Mouse (Mus musculus): Measurements from ENCODE around the gene Robo2.

The Robo2 gene

GRCm38 (mm10) chr16:73957675-73958523, 453.7 kb downstream of the Robo2 start:
- in situ Hi-C loops (cut with MboI, MseI): no loop called here

GRCm38 (mm10) chr16:73946171-73946570, 465.5 kb downstream of the Robo2 start:
- in situ Hi-C loops (cut with MboI, MseI): no loop called here

GRCm38 (mm10) chr16:73940211-73940541, 471.4 kb downstream of the Robo2 start:
- in situ Hi-C loops (cut with MboI, MseI): no loop called here

GRCm38 (mm10) chr16:73939423-73940210, 472.0 kb downstream of the Robo2 start:
- in situ Hi-C loops (cut with MboI, MseI): no loop called here

GRCm38 (mm10) chr16:73930323-73930722, 481.3 kb downstream of the Robo2 start:
- in situ Hi-C loops (cut with MboI, MseI): no loop called here

GRCm38 (mm10) chr16:73927481-73927880, 484.1 kb downstream of the Robo2 start:
- in situ Hi-C loops (cut with MboI, MseI): no loop called here

GRCm38 (mm10) chr16:73915425-73915824, 496.2 kb downstream of the Robo2 start:
- in situ Hi-C loops (cut with MboI, MseI): no loop called here

- in situ Hi-C loops (cut with MboI, MseI): no loop called here
These were observed 496.7 kb downstream of the Robo2 start for GRCm38 (mm10) chr16:73914936-73915335.

- in situ Hi-C loops (cut with MboI, MseI): no loop called here
These were observed 503.1 kb downstream of the Robo2 start for GRCm38 (mm10) chr16:73908504-73908903.

GRCm38 (mm10) chr16:73896856-73897255, 514.8 kb downstream of the Robo2 start:
- in situ Hi-C loops (cut with MboI, MseI): no loop called here

GRCm38 (mm10) chr16:73881911-73882310, 529.7 kb downstream of the Robo2 start:
- in situ Hi-C loops (cut with MboI, MseI): no loop called here

- in situ Hi-C loops (cut with MboI, MseI): no loop called here
These were observed 533.7 kb downstream of the Robo2 start for GRCm38 (mm10) chr16:73877973-73878372.

GRCm38 (mm10) chr16:73874991-73875390, 536.6 kb downstream of the Robo2 start:
- in situ Hi-C loops (cut with MboI, MseI): no loop called here

GRCm38 (mm10) chr16:73873828-73874558, 537.6 kb downstream of the Robo2 start:
- in situ Hi-C loops (cut with MboI, MseI): no loop called here

- in situ Hi-C loops (cut with MboI, MseI): no loop called here
These were observed 541.3 kb downstream of the Robo2 start for GRCm38 (mm10) chr16:73870296-73870695.

- in situ Hi-C loops (cut with MboI, MseI): no loop called here
These were observed 542.0 kb downstream of the Robo2 start for GRCm38 (mm10) chr16:73869527-73870212.

GRCm38 (mm10) chr16:73864625-73865024, 547.0 kb downstream of the Robo2 start:
- in situ Hi-C loops (cut with MboI, MseI): no loop called here

GRCm38 (mm10) chr16:73863748-73864147, 547.9 kb downstream of the Robo2 start:
- in situ Hi-C loops (cut with MboI, MseI): no loop called here

GRCm38 (mm10) chr16:73858717-73859116, 552.9 kb downstream of the Robo2 start:
- in situ Hi-C loops (cut with MboI, MseI): no loop called here

GRCm38 (mm10) chr16:73855821-73856220, 555.8 kb downstream of the Robo2 start:
- in situ Hi-C loops (cut with MboI, MseI): no loop called here

Data from regulatory T cell (primary cell).